Mouse (Mus musculus) liver (tissue): ENCODE measurements around the gene Trub2.
A peak's percentile ranks its signal among the peaks of the same experiment; 100 is the strongest.

Experiments
- DNase-seq: peaks from one replicate; pipeline ENCODE4 v3.0.0-alpha.2; 2020; ENCODE audit warnings: mixed read lengths

The Trub2 gene

GRCm38 (mm10) chr2:29771611-29772461 lies 16.5 kb downstream of the Trub2 start:
- DNase-seq: no peak

DNA sequence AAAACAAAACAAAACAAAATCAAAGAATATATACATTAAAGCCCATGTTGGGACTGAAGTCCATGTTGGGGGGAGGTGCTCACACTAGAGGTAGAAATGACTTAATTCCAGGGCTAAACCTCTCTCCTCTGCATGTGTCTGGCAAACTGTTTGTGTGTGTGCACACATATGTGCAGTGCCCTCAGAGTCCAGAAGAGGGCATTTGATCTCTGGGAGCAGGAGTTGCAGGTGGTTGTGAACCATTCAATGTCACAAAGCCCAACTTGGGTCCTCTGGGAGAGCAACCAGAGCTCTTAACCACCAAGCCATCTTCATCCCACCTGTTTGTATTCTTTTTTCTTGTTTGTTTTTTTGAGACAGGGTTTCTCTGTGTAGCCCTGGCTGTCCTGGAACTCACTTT lies 18.1 kb downstream of the Trub2 start:
- no peak for DNase-seq

- no peak for DNase-seq
These were observed 19.4 kb downstream of the Trub2 start for GRCm38 (mm10) chr2:29768901-29769300.

DNA sequence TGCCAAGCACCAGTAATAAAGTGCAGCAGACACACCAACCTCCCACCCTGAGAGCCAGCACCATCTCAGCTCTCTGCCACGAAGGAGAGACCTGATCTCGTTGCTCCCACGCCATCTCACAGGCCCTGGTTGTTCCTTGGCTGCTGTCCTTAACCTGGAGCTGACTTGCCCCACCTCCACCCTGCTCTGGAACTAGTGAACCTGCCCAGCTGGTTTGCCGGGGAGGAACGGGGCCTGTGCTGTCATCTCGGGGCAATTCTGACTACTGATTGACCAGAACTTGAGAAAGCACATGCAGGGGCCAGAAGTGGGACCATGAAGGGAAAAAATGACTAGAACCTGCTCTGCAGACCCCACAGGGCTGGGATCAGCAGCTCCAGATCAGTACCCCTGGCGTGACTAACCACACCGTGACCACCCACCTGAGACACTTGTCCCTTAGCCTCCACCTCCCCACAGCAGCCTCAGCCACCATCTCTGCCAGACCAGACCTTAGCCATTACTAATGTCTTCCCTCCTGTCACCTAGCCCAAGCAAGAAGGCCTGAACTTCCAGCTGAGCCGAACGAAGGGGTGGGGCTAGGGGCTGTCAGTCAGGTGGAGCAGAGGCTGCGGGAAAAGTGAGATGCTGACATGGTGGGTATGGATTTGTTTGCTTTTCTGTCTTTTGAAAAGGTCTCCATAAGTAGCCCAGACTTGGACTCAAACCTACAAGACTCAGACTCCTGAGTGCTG lies 20.2 kb downstream of the Trub2 start:
- DNase-seq: no peak

DNA sequence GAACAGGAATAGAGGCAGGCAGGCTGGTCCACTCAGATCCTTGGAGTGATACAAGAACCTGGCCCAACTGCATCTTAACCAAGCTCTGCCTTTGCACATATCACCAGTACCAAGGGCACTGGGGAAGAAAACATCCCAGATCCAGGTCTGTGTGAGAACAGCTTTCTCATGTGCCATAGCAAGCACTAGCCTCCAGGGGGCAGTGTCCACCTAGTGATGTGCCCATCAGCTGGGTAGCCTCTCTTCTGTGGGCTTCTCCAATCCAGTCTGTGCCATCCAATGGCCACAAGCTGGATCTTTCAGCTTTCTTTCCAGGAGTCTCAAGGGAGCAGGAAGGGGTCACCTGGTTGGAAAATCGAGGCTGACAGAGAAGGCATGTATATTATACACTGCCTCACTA lies 23.5 kb downstream of the Trub2 start:
- peak; percentile 77 for DNase-seq

DNA sequence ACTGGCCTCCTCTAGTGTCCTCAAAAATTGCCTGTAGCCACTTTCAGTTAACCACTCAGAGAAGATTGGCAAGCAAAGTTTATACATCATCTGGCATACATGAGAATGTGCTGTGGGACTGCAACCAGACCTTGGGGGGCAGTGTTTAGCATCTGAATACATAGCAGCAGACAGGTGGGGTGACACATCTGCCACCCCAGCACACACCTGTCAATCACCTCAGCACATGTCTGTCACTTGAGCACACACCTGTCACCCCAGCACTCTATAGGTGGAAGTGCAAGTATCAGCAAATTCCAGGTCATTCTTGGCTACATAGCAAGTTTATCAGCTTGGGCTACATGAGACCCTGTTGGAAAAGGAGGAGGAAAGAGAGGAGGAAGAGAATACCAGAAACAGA lies 32.6 kb downstream of the Trub2 start:
- DNase-seq: no peak

DNA sequence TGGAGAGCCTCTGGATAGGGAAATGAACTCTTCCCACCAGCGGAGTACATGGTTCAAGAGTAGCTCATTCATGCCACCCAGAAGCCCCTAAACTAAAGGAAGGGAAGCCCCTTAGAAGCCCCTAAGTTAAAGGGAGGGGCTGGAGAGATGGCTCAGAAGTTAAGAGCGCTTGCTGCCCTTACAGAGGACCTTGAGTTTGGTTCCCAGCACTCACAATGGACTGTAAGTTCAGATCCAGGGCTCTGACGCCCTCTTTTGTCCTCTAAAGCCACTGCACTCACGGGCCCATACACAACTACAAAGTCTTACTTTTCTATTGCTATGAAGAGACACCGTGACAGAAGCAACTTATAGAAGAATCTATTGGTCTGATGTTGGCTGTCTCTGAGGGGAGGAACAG lies 35.9 kb downstream of the Trub2 start:
- DNase-seq: no peak

- peak; percentile 39 for DNase-seq
These were observed 36.8 kb downstream of the Trub2 start, which contains the start of gene Gm13420 for GRCm38 (mm10) chr2:29751497-29751896. Gm13420 (minus strand) TSS chr2:29751685.

GRCm38 (mm10) chr2:29748499-29748898 lies 39.8 kb downstream of the Trub2 start:
- no peak for DNase-seq

DNA sequence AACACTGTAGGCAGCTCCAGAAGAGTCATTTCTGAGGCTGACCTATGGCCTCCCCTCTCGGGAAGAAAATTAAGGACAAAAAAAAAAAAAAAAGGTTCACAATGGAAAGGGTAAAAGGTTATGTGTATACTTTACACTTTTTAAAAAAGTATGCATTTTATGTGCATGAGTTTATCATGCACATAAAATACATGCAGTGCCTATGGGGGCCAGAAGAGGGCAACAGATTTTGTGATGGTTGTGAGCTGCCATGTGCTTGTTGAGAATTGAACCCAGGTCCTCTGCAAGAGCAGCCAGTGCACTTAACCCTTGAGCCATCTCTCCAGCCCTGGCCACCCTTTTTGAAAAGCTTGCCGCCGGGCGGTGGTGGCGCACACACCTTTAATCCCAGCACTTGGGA lies 40.5 kb downstream of the Trub2 start:
- no peak for DNase-seq

- no peak for DNase-seq
These were observed 41.0 kb downstream of the Trub2 start for GRCm38 (mm10) chr2:29747188-29747782.

- no peak for DNase-seq
These were observed 44.0 kb downstream of the Trub2 start for GRCm38 (mm10) chr2:29744256-29744655.

DNA sequence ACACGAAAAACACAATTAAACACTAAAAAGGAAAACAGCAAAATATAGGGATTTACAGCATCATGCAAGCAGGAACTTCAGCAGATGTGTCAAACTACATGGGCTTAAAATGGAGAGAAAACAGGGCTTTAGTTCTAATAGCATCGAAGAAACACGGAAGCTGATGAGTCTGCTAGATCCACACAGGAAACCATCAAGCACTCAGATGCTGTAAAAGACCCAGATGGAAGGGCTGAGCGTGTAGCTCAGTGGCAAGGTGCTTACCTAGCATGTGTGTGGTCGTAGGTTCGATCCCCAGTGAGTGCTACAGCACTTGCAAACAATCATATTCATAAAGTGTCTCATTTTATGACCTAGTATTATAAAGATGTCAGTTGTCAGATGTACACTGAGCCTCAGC lies 47.1 kb downstream of the Trub2 start:
- no peak for DNase-seq

- DNase-seq: peak; percentile 28
These were observed 48.9 kb downstream of the Trub2 start for GRCm38 (mm10) chr2:29739368-29739767.

DNA sequence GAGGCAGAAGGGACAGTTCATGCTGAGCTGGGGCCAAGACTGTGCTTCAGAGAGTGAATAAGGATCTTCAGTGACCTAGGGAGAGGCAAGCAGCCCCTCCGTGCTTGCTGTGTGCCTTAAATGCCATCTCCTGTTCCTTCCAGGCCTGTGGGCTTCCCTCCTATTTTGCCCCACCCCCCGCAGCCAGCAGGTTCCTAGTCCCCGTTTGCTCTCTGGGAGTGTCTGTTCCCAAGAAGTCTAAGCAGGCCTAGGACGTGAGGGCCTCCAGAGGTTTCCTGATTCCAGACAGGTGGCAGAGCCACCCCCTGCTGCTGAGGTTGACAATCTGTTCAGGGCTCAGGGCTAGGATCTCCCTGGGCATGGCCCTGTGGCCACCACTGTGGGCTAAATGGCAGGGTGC lies 49.5 kb downstream of the Trub2 start:
- DNase-seq: no peak

GRCm38 (mm10) chr2:29737209-29737925 lies 50.9 kb downstream of the Trub2 start:
- no peak for DNase-seq

- DNase-seq: no peak
These were observed 52.6 kb downstream of the Trub2 start for GRCm38 (mm10) chr2:29735708-29736107.

DNA sequence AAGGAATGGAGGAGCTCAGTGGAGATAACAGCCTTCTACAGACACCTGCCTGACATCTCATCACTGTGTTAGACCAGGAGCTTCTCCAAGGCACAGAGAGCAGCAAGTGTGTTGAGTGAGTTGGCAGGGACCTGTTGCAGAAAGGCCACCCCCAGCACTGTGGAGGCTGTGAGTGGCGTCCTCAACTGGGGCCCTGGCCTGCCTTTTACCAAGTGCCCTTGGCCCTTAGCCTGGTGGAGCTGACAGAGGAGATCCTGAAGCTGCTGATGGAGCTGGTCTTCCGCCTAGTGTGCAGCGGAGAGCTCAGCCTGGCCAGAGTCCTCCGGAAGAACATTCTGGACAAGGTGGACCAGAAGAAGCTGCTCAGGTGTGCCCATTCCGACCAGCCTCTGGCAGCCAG lies 55.0 kb downstream of the Trub2 start:
- no peak for DNase-seq

- no peak for DNase-seq
These were observed 55.7 kb downstream of the Trub2 start for GRCm38 (mm10) chr2:29732559-29732958.

DNA sequence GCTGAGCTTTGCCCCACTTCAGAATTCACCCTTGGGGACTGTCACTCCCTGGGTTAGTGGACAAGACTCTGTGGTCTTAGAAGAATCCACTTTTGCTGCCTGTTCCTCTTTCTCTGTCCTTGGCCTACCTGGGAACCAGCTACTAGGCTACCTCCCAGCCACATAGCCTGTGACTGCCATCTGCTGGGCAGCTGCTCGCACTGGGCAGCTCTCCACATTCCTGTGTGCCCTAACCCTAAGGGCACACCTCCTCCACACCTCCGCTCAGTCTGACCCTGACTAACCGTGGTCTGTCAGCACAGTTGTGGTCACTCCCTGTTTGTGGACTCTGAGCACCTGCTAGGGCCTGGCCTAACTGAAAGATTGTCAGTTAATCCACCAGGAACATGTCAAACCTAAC lies 56.8 kb downstream of the Trub2 start:
- DNase-seq: peak; percentile 49

GRCm38 (mm10) chr2:29729500-29729899 lies 58.8 kb downstream of the Trub2 start:
- no peak for DNase-seq

GRCm38 (mm10) chr2:29724664-29725365 lies 63.5 kb downstream of the Trub2 start:
- no peak for DNase-seq
